Mouse (Mus musculus) myocyte (in vitro differentiated cells): ENCODE measurements at regions not wholly inside any gene's neighbourhood (a gene's known extent, or its start where the extent isn't known, plus 50 kb on each side); places are given as distances from the start of the nearest gene placed in this dataset.

Experiments used
- MYOG ChIP-seq, 3 experiments: IDR thresholded peaks; one replicate each; pipeline ENCODE4 v1.6.1; 2011; ENCODE audit warnings: control low read depth in 2 of 3, low read depth in 2 of 3, mild to moderate bottlenecking in 2 of 3; ENCODE audit not compliant: insufficient read length in 2 of 3, control insufficient read depth in 1 of 3, insufficient read depth in 1 of 3
- POLR2A ChIP-seq: IDR thresholded peaks from one replicate; pipeline ENCODE4 v1.6.1; 2011; ENCODE audit warnings: low read depth, mild to moderate bottlenecking, control low read depth, moderate library complexity; ENCODE audit not compliant: insufficient read length

- TF ChIP-seq MYOG (IDR thresholded peaks at IDR 0.05; ENCODE audit: control insufficient read depth in 1 of 3, insufficient read depth in 1 of 3, insufficient read length in 2 of 3, low read depth in 2 of 3) = no peak
- TF ChIP-seq POLR2A = no peak
Measured at GRCm38 (mm10) chr16:84592978-84593377, 78.1 kb downstream of the A730009L09Rik start.
